Mouse (Mus musculus) forebrain, embryonic 15.5 days (tissue): ENCODE measurements around the gene BC107364. TPM values are rescaled to one million over a fixed set of nuclear protein-coding genes. Genes with fewer than 3 reads are reported as not detected.
"Not testable (repeated sequence)": the region's sequence is repeated elsewhere in the genome, so short reads cannot be mapped to it uniquely, and the experiment has no call there.

ENCODE experiments used
- ATAC-seq: fragments of 200-750 bp; cut with Nextera tagmentation; replicated peaks from 2 replicates; pipeline ENCODE4 v1.8.0; 2017; ENCODE audit warnings: mild to moderate bottlenecking, moderate TSS enrichment, moderate library complexity
- H3K27ac ChIP-seq: fragments of 300-500 bp; sonication (generic); replicated peaks from 2 replicates; pipeline ENCODE4 v1.5.1; 2015; ENCODE audit warnings: mild to moderate bottlenecking, inconsistent platforms
- H3K27me3 ChIP-seq: fragments of 300-500 bp; sonication (generic); 2 replicates; pipeline ENCODE4 v1.6.1; 2015; ENCODE audit warnings: inconsistent platforms
- H3K36me3 ChIP-seq: fragments of 300-500 bp; sonication (generic); 2 replicates; pipeline ENCODE4 v1.6.1; 2015; ENCODE audit warnings: mild to moderate bottlenecking, inconsistent platforms
- H3K4me1 ChIP-seq: fragments of 300-500 bp; sonication (generic); 2 replicates; pipeline ENCODE4 v1.6.1; 2015; ENCODE audit warnings: inconsistent platforms
- H3K4me2 ChIP-seq: fragments of 300-500 bp; sonication (generic); replicated peaks from 2 replicates; pipeline ENCODE4 v1.6.1; 2015; ENCODE audit warnings: mild to moderate bottlenecking, inconsistent platforms
- H3K4me3 ChIP-seq: fragments of 300-500 bp; sonication (generic); 2 replicates; pipeline ENCODE4 v1.5.1; 2015; ENCODE audit warnings: mild to moderate bottlenecking, inconsistent platforms
- H3K9ac ChIP-seq: fragments of 300-500 bp; sonication (generic); replicated peaks from 2 replicates; pipeline ENCODE4 v1.6.1; 2015; ENCODE audit warnings: mild to moderate bottlenecking, inconsistent platforms
- H3K9me3 ChIP-seq: fragments of 300-500 bp; sonication (generic); 2 replicates; pipeline ENCODE4 v1.6.1; 2016; ENCODE audit warnings: inconsistent platforms
- WGBS: fragments of 180-500 bp; shearing (Covaris S2); methylation state at CpG from one replicate; pipeline ENCODE4 v1.1.7; 2015; ENCODE audit warnings: mixed read lengths; 5-methylcytosine and 5-hydroxymethylcytosine counted together
- polyA plus RNA-seq: library from polyadenylated mRNA; unstranded; fragments of >200 nt; fragmentation: Nextera tagmentation; extraction: Ambion mirVana; gene quantifications from 2 replicates; pipeline ENCODE4 v1.2.1, GENCODE M21; 2015

The BC107364 gene
- polyA plus RNA-seq = not detected in 2 replicates

GRCm38 (mm10) chr3:96452262-96452661 lies at the start of gene BC107364:
BC107364 (minus strand) TSS chr3:96452306.
- not testable (repeated sequence) for H3K27ac ChIP-seq, H3K4me1 ChIP-seq, H3K4me2 ChIP-seq, H3K4me3 ChIP-seq, H3K9me3 ChIP-seq, H3K36me3 ChIP-seq, H3K9ac ChIP-seq
- 0 out of 2 replicates have a peak, but pooled peaks have one; percentile 15 for ATAC-seq
- peaks cover 14% of the 10 kb centered on the region for H3K27me3 ChIP-seq
- WGBS = no CpG with 5 or more reads among the region's 48 CpGs

- H3K36me3 ChIP-seq = no peaks in the 10 kb centered on the region
- peak overlapping the region; percentile 57 for H3K4me3 ChIP-seq
- peak overlapping the region; percentile 86 for H3K27ac ChIP-seq
- WGBS = 0% methylated on average over 32 of the region's 32 CpGs
- H3K4me1 ChIP-seq = peaks cover 12% of the 10 kb centered on the region; the same call in 1 of the 2 replicates
- ATAC-seq = peak; percentile 81
- H3K4me2 ChIP-seq = peak overlapping the region; percentile 94
- H3K9ac ChIP-seq = peak overlapping the region; percentile 48
- H3K27me3 ChIP-seq = no peaks in the 10 kb centered on the region
- H3K9me3 ChIP-seq = no peaks in the 10 kb centered on the region
Observed at GRCm38 (mm10) chr3:96501391-96502115, 49.4 kb upstream of the BC107364 start.

GRCm38 (mm10) chr3:96500691-96501265 lies 48.7 kb upstream of the BC107364 start:
- Histone ChIP-seq H3K4me1 (peaks cover 12% of the 10 kb centered on the region; the same call in 1 of the 2 replicates), H3K27ac (peak overlapping the region; percentile 86), H3K9ac (peak overlapping the region; percentile 62), H3K9me3 (no peaks in the 10 kb centered on the region), H3K36me3 (no peaks in the 10 kb centered on the region), H3K27me3 (no peaks in the 10 kb centered on the region), H3K4me3 (peak overlapping the region; percentile 57), H3K4me2 (peak overlapping the region; percentile 49)
- WGBS = under 1% methylated on average over 19 of the region's 19 CpGs
- peak; percentile 82 for ATAC-seq

GRCm38 (mm10) chr3:96500289-96500621 lies 48.1 kb upstream of the BC107364 start:
- Histone ChIP-seq H3K4me1 (peaks cover 12% of the 10 kb centered on the region; the same call in 1 of the 2 replicates), H3K27ac (peak overlapping the region; percentile 86), H3K4me3 (peak overlapping the region; percentile 57), H3K9ac (peak overlapping the region; percentile 62), H3K4me2 (peak overlapping the region; percentile 49), H3K36me3 (no peaks in the 10 kb centered on the region), H3K9me3 (no peaks in the 10 kb centered on the region), H3K27me3 (no peaks in the 10 kb centered on the region)
- WGBS = under 1% methylated on average over 17 of the region's 17 CpGs
- ATAC-seq = peak; percentile 77

- H3K9me3 ChIP-seq = no peaks in the 10 kb centered on the region
- peak; percentile 32 for ATAC-seq
- peaks cover 12% of the 10 kb centered on the region; the same call in 1 of the 2 replicates for H3K4me1 ChIP-seq
- H3K4me3 ChIP-seq = peak overlapping the region; percentile 57
- no peaks in the 10 kb centered on the region for H3K36me3 ChIP-seq
- no peaks in the 10 kb centered on the region for H3K27me3 ChIP-seq
- peak overlapping the region; percentile 49 for H3K4me2 ChIP-seq
- H3K27ac ChIP-seq = peak overlapping the region; percentile 81
- H3K9ac ChIP-seq = peak overlapping the region; percentile 62
- under 1% methylated on average over 36 of the region's 36 CpGs for WGBS
Observed at GRCm38 (mm10) chr3:96499481-96500288, 47.6 kb upstream of the BC107364 start.

- H3K4me3 ChIP-seq = peak overlapping the region; percentile 57; the same call in 1 of the 2 replicates
- H3K27me3 ChIP-seq = no peaks in the 10 kb centered on the region
- peak overlapping the region; percentile 49; the same call in 1 of the 2 replicates for H3K4me2 ChIP-seq
- ATAC-seq = no peak
- H3K27ac ChIP-seq = no peak overlapping the region
- no peak overlapping the region for H3K9ac ChIP-seq
- H3K36me3 ChIP-seq = no peaks in the 10 kb centered on the region
- H3K4me1 ChIP-seq = peaks cover 12% of the 10 kb centered on the region; the same call in 1 of the 2 replicates
- WGBS = 82% methylated on average over 4 of the region's 4 CpGs
- no peaks in the 10 kb centered on the region for H3K9me3 ChIP-seq
Observed at GRCm38 (mm10) chr3:96498476-96499245, 46.6 kb upstream of the BC107364 start.

- Histone ChIP-seq H3K27me3 (no peaks in the 10 kb centered on the region), H3K4me1 (peaks cover 6% of the 10 kb centered on the region; the same call in 1 of the 2 replicates), H3K36me3 (no peaks in the 10 kb centered on the region), H3K9ac (peak overlapping the region; percentile 34), H3K4me3 (peak overlapping the region; percentile 42), H3K4me2 (peak overlapping the region; percentile 54), H3K27ac (peak overlapping the region; percentile 56), H3K9me3 (no peaks in the 10 kb centered on the region)
- under 1% methylated on average over 19 of the region's 19 CpGs for WGBS
- 0 out of 2 replicates have a peak, but pooled peaks have one; percentile 7 for ATAC-seq
Observed at GRCm38 (mm10) chr3:96497451-96498028, 45.4 kb upstream of the BC107364 start.

GRCm38 (mm10) chr3:96496620-96497275 lies 44.6 kb upstream of the BC107364 start:
- not testable (repeated sequence) for H3K4me1 ChIP-seq, H3K27ac ChIP-seq, H3K9me3 ChIP-seq, H3K27me3 ChIP-seq, H3K36me3 ChIP-seq, ATAC-seq
- peak overlapping the region; percentile 54 for H3K4me2 ChIP-seq
- H3K9ac ChIP-seq = peak overlapping the region; percentile 34
- 18% methylated on average over 14 of the region's 14 CpGs for WGBS
- H3K4me3 ChIP-seq = peak overlapping the region; percentile 42

- Histone ChIP-seq H3K36me3 (no peaks in the 10 kb centered on the region), H3K9ac (no peak overlapping the region), H3K27me3 (no peaks in the 10 kb centered on the region), H3K4me2 (no peak overlapping the region), H3K9me3 (no peaks in the 10 kb centered on the region), H3K27ac (no peak overlapping the region), H3K4me3 (no peak overlapping the region), H3K4me1 (peaks cover 4% of the 10 kb centered on the region; the same call in 1 of the 2 replicates)
- WGBS = 54% methylated on average over 7 of the region's 7 CpGs
- ATAC-seq = no peak
Observed at GRCm38 (mm10) chr3:96496216-96496615, 44.1 kb upstream of the BC107364 start.

GRCm38 (mm10) chr3:96495490-96496210 lies 43.5 kb upstream of the BC107364 start:
- Histone ChIP-seq H3K9me3 (no peaks in the 10 kb centered on the region), H3K4me1 (peaks cover 4% of the 10 kb centered on the region; the same call in 1 of the 2 replicates), H3K4me3 (no peak overlapping the region), H3K27ac (no peak overlapping the region), H3K4me2 (no peak overlapping the region), H3K9ac (no peak overlapping the region), H3K27me3 (no peaks in the 10 kb centered on the region), H3K36me3 (no peaks in the 10 kb centered on the region)
- no peak for ATAC-seq
- 96% methylated on average over 1 of the region's 1 CpGs for WGBS
